Mouse (Mus musculus) thymus, adult 2 months (tissue): ENCODE measurements around the gene Polr1d. TPM values are rescaled to one million over a fixed set of nuclear protein-coding genes. Genes with fewer than 3 reads are reported as not detected.

ENCODE experiments used
- DNase-seq: peaks from one replicate; pipeline ENCODE4 v3.0.0; 2021
- H3K27ac ChIP-seq: fragments of 200-500 bp; 2 replicates; pipeline ENCODE4 v1.5.1; 2012; ENCODE audit warnings: low read length, control low read depth; ENCODE audit not compliant: control insufficient read depth, insufficient read depth
- H3K27me3 ChIP-seq: fragments of 200-500 bp; 2 replicates; pipeline ENCODE4 v1.6.1; 2012; ENCODE audit warnings: mild to moderate bottlenecking, low read length, moderate library complexity, mixed read lengths; ENCODE audit not compliant: control insufficient read depth, insufficient read depth
- H3K36me3 ChIP-seq: fragments of 200-500 bp; 2 replicates; pipeline ENCODE4 v1.6.1; 2012; ENCODE audit warnings: mild to moderate bottlenecking, low read length, moderate library complexity; ENCODE audit not compliant: control insufficient read depth, insufficient read depth
- H3K4me1 ChIP-seq: fragments of 200-500 bp; replicated peaks from 2 replicates; pipeline ENCODE4 v1.6.1; 2012; ENCODE audit warnings: low read length; ENCODE audit not compliant: control insufficient read depth, insufficient read depth
- H3K4me3 ChIP-seq: fragments of 200-500 bp; 2 replicates; pipeline ENCODE4 v1.5.1; 2012; ENCODE audit warnings: mild to moderate bottlenecking, low read length, control low read depth, moderate library complexity; ENCODE audit not compliant: control insufficient read depth, insufficient read depth
- CTCF ChIP-seq: fragments of 200-500 bp; IDR thresholded peaks from 2 replicates; pipeline ENCODE4 v1.5.1; 2012; ENCODE audit warnings: mild to moderate bottlenecking, control low read depth, low read length, moderate library complexity, borderline replicate concordance; ENCODE audit not compliant: control insufficient read depth, poor library complexity, insufficient read depth; ENCODE audit errors: extremely low read depth
- POLR2A ChIP-seq: fragments of 200-500 bp; IDR thresholded peaks from 2 replicates; pipeline ENCODE4 v1.6.1; 2012; ENCODE audit warnings: mild to moderate bottlenecking, low read length, control low read depth, moderate library complexity; ENCODE audit not compliant: control insufficient read depth, poor library complexity, insufficient read depth; ENCODE audit errors: extremely low read depth
- WGBS: fragments of 180-500 bp; shearing (Covaris S2); methylation state at CpG from one replicate; pipeline ENCODE4 v1.1.7; 2018; 5-methylcytosine and 5-hydroxymethylcytosine counted together
- polyA plus RNA-seq: library from polyadenylated mRNA; depleted of rRNA; stranded (reverse); fragments of >200 nt; gene quantifications from 2 replicates; pipeline ENCODE4 v1.2.3, GENCODE M21; 2012

Gene Polr1d
- polyA plus RNA-seq, 1 experiment: 55.1 TPM

DNA sequence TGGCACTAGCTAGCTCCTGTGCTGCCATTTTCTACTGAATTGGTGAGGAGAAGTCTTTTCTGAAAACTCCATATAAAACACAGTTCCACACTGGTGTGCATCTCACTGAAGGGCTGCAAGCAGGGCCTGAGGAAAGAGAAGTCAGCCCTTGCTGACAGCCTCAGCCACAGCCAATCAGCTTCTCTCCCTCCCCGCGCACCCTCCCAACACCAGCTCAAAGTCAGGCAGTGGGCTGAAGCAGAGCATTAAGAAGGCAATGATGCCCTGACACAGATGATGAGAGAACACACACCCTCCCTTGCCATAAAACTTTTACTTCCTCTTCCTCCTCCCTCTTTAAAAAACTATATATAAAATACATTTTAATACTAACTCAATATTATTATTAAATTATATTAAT is 16.8 kb upstream of the Polr1d start:
- no peak for TF ChIP-seq POLR2A
- no peak for TF ChIP-seq CTCF
- no peak overlapping the region for H3K27ac ChIP-seq
- H3K27me3 ChIP-seq: no peaks in the 10 kb centered on the region
- peak; percentile 32 for DNase-seq
- 59% methylated on average over 2 of the region's 2 CpGs for WGBS
- no peaks in the 10 kb centered on the region for H3K36me3 ChIP-seq
- peaks cover 22% of the 10 kb centered on the region for H3K4me1 ChIP-seq
- no peak overlapping the region for H3K4me3 ChIP-seq

DNA sequence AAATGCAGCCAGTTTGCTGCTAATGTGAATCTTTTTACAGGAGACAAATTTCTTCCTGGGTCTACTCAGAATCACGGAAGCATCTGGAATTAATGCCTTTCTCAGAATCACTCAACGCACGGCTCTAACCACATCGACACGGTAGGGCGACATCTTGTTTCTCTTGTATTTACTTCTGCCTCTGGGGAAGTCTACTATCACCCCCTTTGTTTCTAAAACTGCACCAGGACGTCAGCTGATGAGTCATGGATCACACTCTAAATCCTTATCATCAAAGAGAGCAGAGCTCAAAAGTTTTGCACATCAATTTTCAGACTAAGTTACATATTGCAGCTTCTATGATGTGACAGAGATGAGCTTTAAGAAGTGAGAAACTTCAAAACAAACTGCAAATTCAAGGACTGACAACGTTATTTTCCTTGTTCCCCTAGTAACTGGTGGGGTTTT is 13.6 kb upstream of the Polr1d start:
- Histone ChIP-seq H3K36me3 (no peaks in the 10 kb centered on the region), H3K4me1 (peaks cover 22% of the 10 kb centered on the region), H3K27me3 (no peaks in the 10 kb centered on the region), H3K27ac (no peak overlapping the region), H3K4me3 (no peak overlapping the region)
- DNase-seq: no peak
- TF ChIP-seq POLR2A (no peak), CTCF (no peak)
- 63% methylated on average over 8 of the region's 8 CpGs for WGBS

DNA sequence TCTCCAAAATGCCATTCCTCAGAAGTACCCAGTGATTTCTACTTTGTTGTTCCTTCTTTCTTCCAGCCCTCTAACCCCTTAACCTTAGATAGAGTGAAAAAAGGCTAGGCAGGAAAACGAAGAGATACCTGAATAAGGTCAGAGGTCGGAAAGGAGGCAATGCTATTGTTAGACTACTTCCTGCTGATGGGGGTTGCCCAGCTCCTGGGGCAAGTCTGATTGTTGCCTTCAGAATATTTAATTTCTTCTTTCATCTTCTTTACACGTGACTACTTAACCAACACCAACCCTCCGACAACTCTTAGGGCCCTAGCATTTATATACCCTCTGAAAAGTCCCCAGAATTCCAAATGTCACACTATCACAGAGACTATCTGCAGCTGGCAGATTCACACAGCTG is 10.7 kb upstream of the Polr1d start:
- no peaks in the 10 kb centered on the region for H3K36me3 ChIP-seq
- 74% methylated on average over 4 of the region's 4 CpGs for WGBS
- no peak for TF ChIP-seq POLR2A
- no peak for TF ChIP-seq CTCF
- H3K4me1 ChIP-seq: peaks cover 10% of the 10 kb centered on the region
- DNase-seq: no peak
- no peaks in the 10 kb centered on the region for H3K27me3 ChIP-seq
- no peak overlapping the region for H3K27ac ChIP-seq
- H3K4me3 ChIP-seq: no peak overlapping the region

DNA sequence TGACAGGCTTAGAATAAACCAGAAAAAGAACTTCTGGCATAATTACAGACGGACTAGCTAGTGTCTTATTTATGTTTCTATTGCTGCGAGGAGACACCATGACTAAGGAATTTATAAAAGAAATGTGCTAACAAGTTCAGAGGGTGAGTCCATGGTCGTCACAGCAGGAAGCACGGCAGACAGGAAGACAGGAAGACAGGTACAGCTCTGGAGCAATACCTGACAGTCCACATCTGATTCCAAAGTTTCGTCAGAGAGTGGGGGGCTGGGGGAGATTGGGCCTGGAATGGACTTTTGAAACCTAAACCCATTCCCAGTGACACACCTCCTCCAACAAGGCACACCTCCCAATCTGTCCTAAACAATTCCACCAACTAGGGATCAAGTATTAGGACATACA is 9.9 kb upstream of the Polr1d start:
- H3K27me3 ChIP-seq: no peaks in the 10 kb centered on the region
- H3K4me1 ChIP-seq: peaks cover 10% of the 10 kb centered on the region
- WGBS: 84% methylated on average over 5 of the region's 5 CpGs
- no peak for TF ChIP-seq CTCF
- no peak for TF ChIP-seq POLR2A
- no peak overlapping the region for H3K27ac ChIP-seq
- H3K4me3 ChIP-seq: no peak overlapping the region
- H3K36me3 ChIP-seq: no peaks in the 10 kb centered on the region
- DNase-seq: no peak

DNA sequence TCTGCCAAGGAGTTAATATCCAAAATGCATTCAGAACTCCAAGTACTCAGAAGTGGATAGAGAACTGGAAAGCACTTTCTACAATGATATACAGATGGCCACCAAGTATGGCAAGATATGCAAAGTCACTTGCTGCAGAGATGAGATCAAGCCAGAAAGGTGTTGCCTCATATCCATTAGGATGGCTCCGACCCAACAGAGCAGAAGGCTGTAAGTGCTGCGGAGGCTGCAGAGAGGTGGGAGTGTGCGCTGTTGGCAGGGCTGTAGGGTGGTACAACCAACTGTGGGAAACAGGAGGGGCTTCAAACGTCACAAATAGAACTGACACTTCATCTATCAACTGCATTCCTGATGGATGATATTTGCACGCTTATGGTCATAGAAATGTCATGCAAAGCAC is 8.0 kb upstream of the Polr1d start:
- Histone ChIP-seq H3K27ac (no peak overlapping the region), H3K27me3 (no peaks in the 10 kb centered on the region), H3K4me3 (no peak overlapping the region), H3K36me3 (no peaks in the 10 kb centered on the region), H3K4me1 (peaks cover 7% of the 10 kb centered on the region)
- DNase-seq: no peak
- 93% methylated on average over 5 of the region's 5 CpGs for WGBS
- TF ChIP-seq POLR2A: no peak
- TF ChIP-seq CTCF: no peak

DNA sequence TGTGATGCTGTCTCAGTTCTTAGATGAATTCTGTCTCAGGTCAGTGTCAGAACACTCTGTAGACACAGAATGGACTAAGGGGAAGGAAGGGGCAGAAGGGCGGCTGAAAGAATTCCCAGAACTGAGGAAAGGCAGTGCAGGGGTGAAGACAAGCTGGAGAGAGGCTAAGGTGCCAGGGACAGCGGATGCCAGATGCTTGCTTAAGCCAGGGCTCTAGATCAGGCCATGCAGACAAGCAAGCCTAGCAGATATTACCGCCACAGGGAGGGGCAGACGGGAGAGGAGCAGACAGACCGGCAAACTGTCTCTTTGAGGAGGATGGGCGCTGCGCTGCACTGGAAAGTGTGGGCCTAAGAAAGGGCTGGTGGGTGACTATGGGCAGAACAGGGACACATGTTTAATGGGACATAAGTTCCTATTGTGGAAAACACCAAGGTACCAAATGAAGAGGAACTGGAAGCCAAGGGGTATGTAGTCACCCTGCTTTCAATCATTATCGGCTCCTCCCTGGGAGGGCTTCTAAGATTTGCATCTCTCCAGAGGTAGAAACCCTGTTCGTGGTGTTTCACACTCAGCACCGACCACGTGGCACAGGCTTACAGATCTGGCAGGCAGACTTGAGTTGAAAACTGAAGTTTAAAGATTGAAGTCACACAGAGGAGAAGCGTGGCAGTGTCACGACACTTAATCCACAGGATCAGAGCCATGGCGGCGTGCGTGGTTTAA is 5.9 kb upstream of the Polr1d start:
- TF ChIP-seq CTCF: no peak
- no peak for TF ChIP-seq POLR2A
- WGBS: 86% methylated on average over 16 of the region's 16 CpGs
- Histone ChIP-seq H3K4me1 (peaks cover 5% of the 10 kb centered on the region), H3K27me3 (no peaks in the 10 kb centered on the region), H3K36me3 (no peaks in the 10 kb centered on the region), H3K27ac (no peak overlapping the region), H3K4me3 (no peak overlapping the region)
- no peak for DNase-seq
